ENCODE assay signal across 8 mouse cellular contexts in genomic region chr5:121068821-121069220, GRCm38 (mm10). TPM values are rescaled to one million over a fixed set of nuclear protein-coding genes. Genes with fewer than 3 reads are reported as not detected.
DNase-seq lines count a peak whose midpoint lies in the region.

No protein-coding gene starts in this region.

- DNase-seq in kidney, postnatal 10 days = peak; percentile 71
- DNase-seq in kidney, adult 11 months = no peak
- DNase-seq in adipocyte (ENCODE audit: low spot score) = peak; percentile 14
- DNase-seq in embryo, embryonic 11.5 days (ENCODE audit: low read depth, low spot score) = peak; percentile 41
- peak; percentile 2 to 64 for DNase-seq in kidney, postnatal 36 days
- DNase-seq in layer of hippocampus, postnatal 14 days (ENCODE audit: low spot score in 2 of 2) = no peak
- no peak for DNase-seq in spleen, postnatal 14 days (ENCODE audit: low spot score in 2 of 2)
- DNase-seq in lung, postnatal 36 days = no peak

RNA-seq across cellular contexts. Expression of gene Rph3a, which starts 58.9 kb away (rescaled TPM):
- total RNA-seq in layer of hippocampus, postnatal 14 days (2021) = 100 to 1,000 TPM; 178 TPM

Comparison
In these comparisons a context has a peak if more than half of its experiments do, and no peak if none do; other contexts are left out.
1. DNase-seq: peak in kidney, postnatal 10 days (single experiment), adipocyte (single experiment), embryo, embryonic 11.5 days (single experiment) and kidney, postnatal 36 days (2 of 2); none in kidney, adult 11 months (single experiment), layer of hippocampus, postnatal 14 days (0 of 2), spleen, postnatal 14 days (0 of 2) and lung, postnatal 36 days (single experiment).